Mouse (Mus musculus) embryonic fibroblast, embryonic 13.5 days (primary cell): ENCODE measurements around the gene Ggact. TPM values are rescaled to one million over a fixed set of nuclear protein-coding genes. Genes with fewer than 3 reads are reported as not detected.

Experiments
- H3K27ac ChIP-seq: 2 replicates; pipeline ENCODE4 v1.5.1; 2012; ENCODE audit warnings: low read length, control low read depth, inconsistent platforms; ENCODE audit not compliant: insufficient read depth
- H3K4me1 ChIP-seq: 2 replicates; pipeline ENCODE4 v1.6.1; 2011; ENCODE audit warnings: low read length; ENCODE audit not compliant: control insufficient read depth, insufficient read depth
- H3K4me3 ChIP-seq: 2 replicates; pipeline ENCODE4 v1.5.1; 2011; ENCODE audit warnings: mild to moderate bottlenecking, control low read depth, low read length; ENCODE audit not compliant: insufficient read depth
- CTCF ChIP-seq: IDR thresholded peaks from 2 replicates; pipeline ENCODE4 v1.5.1; 2011; ENCODE audit warnings: mild to moderate bottlenecking, control low read depth, low read length, moderate library complexity, borderline replicate concordance; ENCODE audit not compliant: insufficient read depth
- POLR2A ChIP-seq: IDR thresholded peaks from 2 replicates; pipeline ENCODE4 v1.6.1; 2011; ENCODE audit warnings: low read depth, mild to moderate bottlenecking, control low read depth, low read length, moderate library complexity
- polyA plus RNA-seq: library from polyadenylated mRNA; stranded (reverse); fragments of >200 nt; gene quantifications from 2 replicates; pipeline ENCODE4 v1.2.4, GENCODE M21; 2011; ENCODE audit warnings: low read depth; ENCODE audit not compliant: missing spikeins, insufficient read length

The Ggact gene
- polyA plus RNA-seq, 1 experiment: 26.6 TPM

DNA sequence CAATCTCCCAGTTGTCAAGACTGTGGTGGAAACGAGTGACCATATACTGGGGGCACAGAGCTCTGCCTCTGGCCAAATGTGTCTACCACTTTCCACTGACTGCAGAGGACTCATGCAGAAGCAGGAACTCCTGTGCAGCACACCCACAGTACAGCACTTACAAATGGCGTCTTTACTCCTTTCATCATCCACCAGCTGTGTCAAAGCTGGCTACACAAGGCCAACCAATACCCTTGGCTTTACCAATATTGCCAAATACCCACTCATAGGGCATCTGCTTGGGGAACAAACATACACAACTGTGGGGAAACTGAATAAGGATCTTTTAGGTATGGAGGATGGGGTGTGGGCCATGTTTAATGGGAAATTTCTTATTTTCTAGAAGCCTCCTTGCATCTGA is 11.8 kb downstream of the Ggact start:
- no peak overlapping the region for H3K4me3 ChIP-seq
- H3K4me1 ChIP-seq: peaks cover 21% of the 10 kb centered on the region
- no peak for TF ChIP-seq POLR2A
- no peak for TF ChIP-seq CTCF
- H3K27ac ChIP-seq: no peak overlapping the region

GRCm38 (mm10) chr14:122901177-122901576 is 12.4 kb downstream of the Ggact start:
- peaks cover 21% of the 10 kb centered on the region for H3K4me1 ChIP-seq
- TF ChIP-seq CTCF (no peak), POLR2A (no peak)
- H3K4me3 ChIP-seq: no peak overlapping the region
- H3K27ac ChIP-seq: no peak overlapping the region

DNA sequence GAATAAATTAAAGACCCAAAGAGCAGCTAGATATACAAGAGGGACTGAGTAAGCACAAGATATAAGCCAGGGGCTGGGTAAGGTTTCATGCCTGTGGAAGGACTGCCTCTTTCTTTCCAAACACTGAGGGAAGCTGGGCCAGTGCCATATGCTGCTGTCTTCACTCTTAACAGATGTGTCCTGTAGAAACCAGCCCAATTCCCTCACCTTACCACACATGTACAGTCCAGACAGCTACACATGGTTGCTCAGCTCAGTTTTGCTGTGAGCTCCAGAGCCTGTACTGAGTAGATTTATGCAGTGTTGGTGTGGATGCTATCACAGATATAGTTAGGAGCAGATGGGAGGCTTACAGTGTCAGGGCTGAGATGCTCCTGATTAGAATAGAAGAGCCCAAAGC is 12.9 kb downstream of the Ggact start:
- Histone ChIP-seq H3K4me1 (peaks cover 21% of the 10 kb centered on the region), H3K27ac (no peak overlapping the region), H3K4me3 (no peak overlapping the region)
- no peak for TF ChIP-seq POLR2A
- TF ChIP-seq CTCF: no peak

GRCm38 (mm10) chr14:122898550-122898949 is 15.0 kb downstream of the Ggact start:
- TF ChIP-seq POLR2A (no peak), CTCF (no peak)
- peaks cover 14% of the 10 kb centered on the region for H3K4me1 ChIP-seq
- H3K4me3 ChIP-seq: no peak overlapping the region
- H3K27ac ChIP-seq: no peak overlapping the region

DNA sequence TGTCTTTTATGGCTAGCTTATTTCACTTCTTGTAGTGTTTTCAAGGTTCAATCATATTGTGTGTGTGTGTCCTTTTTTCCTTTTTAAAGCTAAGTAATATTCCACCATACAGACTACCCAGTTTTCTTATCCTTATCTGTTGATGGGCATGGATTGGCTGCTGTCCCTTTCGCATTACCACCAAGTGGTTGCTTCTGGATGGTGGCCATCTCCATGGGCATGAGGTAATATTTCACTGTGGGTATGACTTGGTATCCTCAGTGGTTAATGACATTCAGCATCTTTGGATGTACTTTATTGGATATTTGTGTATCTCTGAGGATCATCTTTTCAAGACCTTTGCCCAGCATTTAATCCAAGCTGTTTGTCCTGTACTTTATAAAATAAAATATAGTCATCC is 17.5 kb downstream of the Ggact start:
- Histone ChIP-seq H3K27ac (no peak overlapping the region), H3K4me1 (peaks cover 2% of the 10 kb centered on the region; the same call in 1 of the 2 replicates), H3K4me3 (no peak overlapping the region)
- TF ChIP-seq POLR2A: no peak
- no peak for TF ChIP-seq CTCF

- Histone ChIP-seq H3K4me1 (no peaks in the 10 kb centered on the region), H3K27ac (no peak overlapping the region), H3K4me3 (no peak overlapping the region)
- no peak for TF ChIP-seq CTCF
Observed at GRCm38 (mm10) chr14:122891470-122891968, 22.0 kb downstream of the Ggact start.

- Histone ChIP-seq H3K4me1 (peaks cover 11% of the 10 kb centered on the region), H3K27ac (no peak overlapping the region), H3K4me3 (no peak overlapping the region)
- no peak for TF ChIP-seq POLR2A
- TF ChIP-seq CTCF: no peak
Observed at GRCm38 (mm10) chr14:122888480-122888872, 25.1 kb downstream of the Ggact start.

- no peak overlapping the region for H3K4me3 ChIP-seq
- peaks cover 11% of the 10 kb centered on the region for H3K4me1 ChIP-seq
- H3K27ac ChIP-seq: no peak overlapping the region
- TF ChIP-seq CTCF (no peak), POLR2A (no peak)
Observed at GRCm38 (mm10) chr14:122887702-122888479, 25.7 kb downstream of the Ggact start.

DNA sequence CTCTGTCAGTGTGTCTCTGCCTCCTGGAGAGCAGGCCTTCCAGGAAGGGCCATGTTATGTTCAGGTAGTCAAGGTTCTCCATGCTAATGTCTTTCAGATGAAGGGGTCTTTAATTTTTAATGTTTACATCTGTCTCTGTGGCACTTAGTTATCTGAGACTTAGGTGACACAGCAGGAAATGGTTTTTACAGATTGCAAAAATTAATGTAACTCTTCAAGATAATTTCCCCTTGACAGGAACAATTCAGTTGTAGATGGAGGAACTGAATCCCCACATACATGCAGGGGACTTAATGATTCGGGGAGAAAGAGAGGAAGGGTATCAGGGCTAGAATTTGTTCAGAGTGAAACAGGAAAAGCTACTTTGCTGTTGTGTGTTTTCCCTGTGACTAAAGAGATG is 26.3 kb downstream of the Ggact start:
- Histone ChIP-seq H3K4me3 (no peak overlapping the region), H3K27ac (no peak overlapping the region), H3K4me1 (peaks cover 11% of the 10 kb centered on the region)
- no peak for TF ChIP-seq POLR2A
- TF ChIP-seq CTCF: no peak

GRCm38 (mm10) chr14:122885893-122886292 is 27.7 kb downstream of the Ggact start:
- Histone ChIP-seq H3K27ac (no peak overlapping the region), H3K4me1 (peaks cover 11% of the 10 kb centered on the region), H3K4me3 (no peak overlapping the region)
- TF ChIP-seq POLR2A: no peak
- TF ChIP-seq CTCF: no peak
